Mouse (Mus musculus) left cerebral cortex, adult 2 months (tissue): ENCODE results near the gene Aldh9a1. TPM values are rescaled to one million over a fixed set of nuclear protein-coding genes. Genes with fewer than 3 reads are reported as not detected.

Source experiments
- DNase-seq, 2 experiments: peaks; one replicate each; pipeline ENCODE4 v3.0.0; 2021 to 2022; ENCODE audit warnings: low spot score in 2 of 2, mixed read lengths in 1 of 2; ENCODE audit errors: extremely low spot score in 1 of 2
- H3K27ac ChIP-seq: fragments of 200-600 bp; 2 replicates; pipeline ENCODE4 v1.8.1; 2022
- H3K4me3 ChIP-seq: fragments of 200-600 bp; 2 replicates; pipeline ENCODE4 v1.8.1; 2022
- CTCF ChIP-seq: fragments of 200-600 bp; IDR thresholded peaks from 2 replicates; pipeline ENCODE4 v1.8.1; 2022; ENCODE audit warnings: antibody characterized with exemption, mild to moderate bottlenecking, moderate library complexity
- intact Hi-C: fragments of 180-260 bp; cut with DNase I; formaldehyde crosslinking; loops from one replicate; pipeline ENCODE4 v1.15.1; 2025
- total RNA-seq, 2 experiments: library from RNA; stranded (reverse); gene quantifications; 2 replicates each; pipeline ENCODE4 v1.2.3; 2021

Aldh9a1 gene
- total RNA-seq, 2 experiments from 2014 or later = 17.4 to 20.4 TPM

- intact Hi-C loops = no loop called here
- no peak for TF ChIP-seq CTCF
- Histone ChIP-seq H3K27ac (no peak overlapping the region), H3K4me3 (no peak overlapping the region)
- DNase-seq = no peak
These were observed 28.2 kb downstream of the Aldh9a1 start for GRCm38 (mm10) chr1:167378019-167378418.

DNA sequence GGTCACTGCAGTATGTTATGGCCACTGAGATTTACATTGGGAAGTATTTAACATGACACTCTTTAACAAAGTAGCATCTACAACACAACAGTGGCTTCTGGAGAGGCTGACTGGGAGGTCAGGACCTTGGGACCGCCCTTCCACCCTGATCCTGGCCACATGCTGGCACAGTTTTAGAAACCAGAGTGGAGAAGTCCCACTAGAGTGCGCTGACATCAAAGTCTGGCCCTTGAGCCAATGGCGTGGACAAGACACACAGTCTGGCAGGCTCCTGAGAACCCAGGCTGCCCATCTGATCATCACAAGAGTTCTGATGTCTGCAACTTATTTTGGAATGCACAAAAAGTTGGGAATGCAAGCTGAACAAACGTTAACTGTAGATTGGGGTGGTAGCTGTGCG lies 30.0 kb downstream of the Aldh9a1 start:
- Histone ChIP-seq H3K4me3 (no peak overlapping the region), H3K27ac (no peak overlapping the region)
- TF ChIP-seq CTCF = no peak
- no peak for DNase-seq
- intact Hi-C loops = no loop called here

DNA sequence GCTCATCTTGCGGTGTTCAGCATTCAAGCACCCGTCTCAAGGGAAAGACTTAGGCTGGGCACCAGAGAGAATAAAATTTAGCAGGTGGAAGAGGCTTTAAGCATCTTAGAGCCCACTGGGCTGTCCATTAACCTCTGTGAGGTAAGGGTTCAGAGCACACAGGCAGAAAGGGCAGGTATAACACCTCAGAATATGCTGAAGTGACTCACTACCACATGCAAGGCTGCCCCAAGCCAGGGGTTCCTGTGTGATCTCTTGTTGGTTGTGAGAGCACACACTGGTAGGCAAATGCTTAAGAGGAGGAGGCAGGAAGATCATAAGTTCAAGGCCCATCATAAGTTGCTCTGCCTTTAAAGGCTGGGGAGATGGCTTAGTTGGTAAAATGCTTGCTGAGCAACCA lies 30.4 kb downstream of the Aldh9a1 start:
- no peak overlapping the region for H3K27ac ChIP-seq
- TF ChIP-seq CTCF = no peak
- DNase-seq = no peak
- intact Hi-C loops = no loop called here
- H3K4me3 ChIP-seq = no peak overlapping the region

GRCm38 (mm10) chr1:167381050-167382015 lies 31.5 kb downstream of the Aldh9a1 start:
- Histone ChIP-seq H3K27ac (no peak overlapping the region), H3K4me3 (no peak overlapping the region)
- no peak for TF ChIP-seq CTCF
- intact Hi-C loops = no loop called here
- DNase-seq = no peak

- DNase-seq = no peak
- TF ChIP-seq CTCF = no peak
These were observed 32.5 kb downstream of the Aldh9a1 start for GRCm38 (mm10) chr1:167382316-167382715.

DNA sequence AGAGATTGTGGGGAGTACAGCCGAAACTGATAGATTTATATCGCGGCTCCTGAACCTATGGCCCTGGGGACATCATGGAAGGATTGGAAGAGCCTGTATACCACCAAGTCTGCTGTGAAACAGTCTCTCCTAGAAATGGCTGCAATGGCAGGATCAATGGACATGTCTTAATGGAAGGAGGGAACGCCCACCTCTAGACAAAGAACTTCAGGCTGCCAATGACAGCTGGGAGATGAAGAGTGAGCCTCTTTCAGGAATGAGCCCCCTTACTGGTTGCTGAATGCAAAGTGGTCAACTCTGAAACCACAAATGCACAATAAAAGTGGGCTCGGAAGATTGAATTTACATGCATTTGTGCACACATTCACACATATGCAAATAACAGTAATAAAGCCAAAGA lies 33.0 kb downstream of the Aldh9a1 start:
- DNase-seq = no peak
- Histone ChIP-seq H3K27ac (no peak overlapping the region), H3K4me3 (no peak overlapping the region)
- no peak for TF ChIP-seq CTCF
- intact Hi-C loops = no loop called here

More at GRCm38 (mm10) chr1:167382316-167382715, 32.5 kb downstream of the Aldh9a1 start:
- intact Hi-C loops = no loop called here
- H3K4me3 ChIP-seq = no peak overlapping the region
- no peak overlapping the region for H3K27ac ChIP-seq

GRCm38 (mm10) chr1:167383178-167383577 lies 33.4 kb downstream of the Aldh9a1 start:
- no peak for TF ChIP-seq CTCF
- intact Hi-C loops = no loop called here
- DNase-seq = no peak
- Histone ChIP-seq H3K4me3 (no peak overlapping the region), H3K27ac (no peak overlapping the region)

DNA sequence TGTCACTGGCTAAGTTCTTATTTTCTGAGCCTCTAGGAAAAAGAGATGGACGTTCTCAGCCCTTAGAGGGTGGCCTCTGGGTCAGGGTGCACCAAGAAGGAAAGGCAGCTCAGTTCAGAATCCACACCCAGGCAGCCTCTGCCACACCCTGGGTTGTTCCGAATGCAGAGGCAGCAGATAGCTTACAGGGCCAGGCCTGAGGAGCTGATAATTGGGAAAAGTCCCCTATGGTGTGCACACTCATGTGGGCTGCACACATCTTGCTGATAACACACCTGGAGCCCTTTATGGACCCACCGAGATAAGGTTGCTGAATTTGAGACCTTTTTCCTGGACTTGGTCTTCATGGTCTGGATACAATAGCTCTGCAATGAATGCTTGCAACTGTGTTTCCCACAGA lies 34.4 kb downstream of the Aldh9a1 start:
- Histone ChIP-seq H3K4me3 (no peak overlapping the region), H3K27ac (no peak overlapping the region)
- intact Hi-C loops = no loop called here
- DNase-seq = no peak
- TF ChIP-seq CTCF = no peak

DNA sequence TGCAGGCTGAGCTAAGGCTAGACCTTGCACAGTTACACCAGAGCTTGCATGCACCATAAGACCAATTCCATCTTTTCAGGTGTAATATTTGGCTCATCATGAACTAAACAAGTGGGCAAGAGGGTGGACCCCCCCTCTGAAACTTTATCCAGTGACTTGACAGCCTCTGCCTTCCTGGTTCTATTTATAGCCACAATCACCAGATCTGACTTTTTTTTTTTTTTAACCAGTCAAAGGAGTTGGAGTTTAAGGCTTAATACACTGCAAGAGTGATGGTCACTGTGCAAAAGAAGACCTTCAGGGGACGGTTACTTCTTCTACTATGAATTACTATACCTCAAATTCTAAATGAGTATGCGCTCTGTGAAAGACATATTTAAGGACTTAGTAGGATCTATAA lies 35.4 kb downstream of the Aldh9a1 start:
- Histone ChIP-seq H3K27ac (no peak overlapping the region), H3K4me3 (no peak overlapping the region)
- DNase-seq = no peak
- intact Hi-C loops = no loop called here
- TF ChIP-seq CTCF = no peak

- Histone ChIP-seq H3K27ac (no peak overlapping the region), H3K4me3 (no peak overlapping the region)
- DNase-seq = no peak
- intact Hi-C loops = no loop called here
- no peak for TF ChIP-seq CTCF
These were observed 35.8 kb downstream of the Aldh9a1 start for GRCm38 (mm10) chr1:167385636-167386035.

DNA sequence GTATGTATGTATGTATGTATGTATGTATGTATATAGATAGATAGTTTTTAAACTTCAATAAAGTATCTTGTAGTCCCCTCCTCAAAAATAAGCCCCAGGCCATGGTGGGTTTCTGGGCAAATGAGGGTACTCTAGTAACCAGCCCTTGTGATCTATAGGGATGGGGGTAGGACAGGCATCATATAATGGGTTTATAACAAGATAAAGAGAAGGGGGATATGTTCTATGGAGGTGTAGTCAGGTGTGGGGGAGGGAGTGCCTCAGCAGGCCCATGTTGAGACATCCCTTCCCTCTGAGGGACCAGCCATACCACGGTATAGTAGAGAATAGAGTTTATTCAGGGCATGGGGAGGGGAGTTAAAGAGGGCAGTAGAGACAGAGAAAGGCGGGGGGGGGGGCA lies 36.7 kb downstream of the Aldh9a1 start:
- TF ChIP-seq CTCF = no peak
- Histone ChIP-seq H3K27ac (no peak overlapping the region), H3K4me3 (no peak overlapping the region)
- intact Hi-C loops = no loop called here
- DNase-seq = no peak

DNA sequence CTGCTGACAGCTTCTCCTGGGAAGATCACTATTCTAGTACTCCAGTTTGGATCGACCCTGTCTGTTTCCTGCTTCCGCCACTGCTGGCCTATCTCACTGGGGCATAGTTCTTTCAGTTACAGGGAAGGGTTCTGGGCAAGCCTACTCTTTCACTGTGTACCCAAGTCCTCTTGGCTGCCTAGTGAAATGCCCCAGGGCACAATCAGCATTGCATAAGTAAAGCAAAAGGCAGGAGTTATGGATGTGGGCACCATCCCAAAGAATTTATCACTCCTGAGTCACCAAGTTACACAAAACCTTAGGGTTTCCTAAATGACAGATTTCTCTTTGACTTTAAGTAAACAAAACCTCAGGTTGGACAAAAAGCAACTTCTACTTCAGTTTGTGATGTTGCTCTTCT lies 37.5 kb downstream of the Aldh9a1 start:
- intact Hi-C loops = no loop called here
- no peak for TF ChIP-seq CTCF
- no peak overlapping the region for H3K4me3 ChIP-seq
- DNase-seq = no peak
- no peak overlapping the region for H3K27ac ChIP-seq

DNA sequence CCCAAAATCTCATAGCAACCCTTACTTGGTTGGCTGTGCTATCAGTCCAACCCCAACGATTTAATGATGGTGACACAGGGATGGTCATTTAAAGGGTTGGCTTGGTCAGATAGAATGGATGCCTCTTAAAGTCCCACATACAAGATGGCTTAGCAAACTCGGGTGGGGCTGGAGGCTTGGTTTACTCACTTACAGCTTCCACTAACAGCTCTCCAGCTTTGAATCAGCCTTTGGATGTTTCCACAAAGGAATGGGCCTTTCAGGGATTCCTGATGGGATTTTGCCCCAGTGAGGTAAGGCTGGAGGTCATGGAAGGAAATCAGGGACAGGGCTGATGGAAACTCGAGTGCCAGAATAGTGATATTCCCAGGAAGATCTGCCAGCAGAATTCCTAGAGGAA lies 38.0 kb downstream of the Aldh9a1 start:
- intact Hi-C loops = no loop called here
- no peak for DNase-seq
- H3K27ac ChIP-seq = no peak overlapping the region
- no peak for TF ChIP-seq CTCF
- no peak overlapping the region for H3K4me3 ChIP-seq
